Mouse (Mus musculus) spleen, postnatal 14 days (tissue): ENCODE measurements around the gene Yif1b.

Experiments
- DNase-seq, 2 experiments: peaks; one replicate each; pipeline ENCODE4 v3.0.0; 2021 to 2022; ENCODE audit warnings: low spot score in 2 of 2

Yif1b gene

DNA sequence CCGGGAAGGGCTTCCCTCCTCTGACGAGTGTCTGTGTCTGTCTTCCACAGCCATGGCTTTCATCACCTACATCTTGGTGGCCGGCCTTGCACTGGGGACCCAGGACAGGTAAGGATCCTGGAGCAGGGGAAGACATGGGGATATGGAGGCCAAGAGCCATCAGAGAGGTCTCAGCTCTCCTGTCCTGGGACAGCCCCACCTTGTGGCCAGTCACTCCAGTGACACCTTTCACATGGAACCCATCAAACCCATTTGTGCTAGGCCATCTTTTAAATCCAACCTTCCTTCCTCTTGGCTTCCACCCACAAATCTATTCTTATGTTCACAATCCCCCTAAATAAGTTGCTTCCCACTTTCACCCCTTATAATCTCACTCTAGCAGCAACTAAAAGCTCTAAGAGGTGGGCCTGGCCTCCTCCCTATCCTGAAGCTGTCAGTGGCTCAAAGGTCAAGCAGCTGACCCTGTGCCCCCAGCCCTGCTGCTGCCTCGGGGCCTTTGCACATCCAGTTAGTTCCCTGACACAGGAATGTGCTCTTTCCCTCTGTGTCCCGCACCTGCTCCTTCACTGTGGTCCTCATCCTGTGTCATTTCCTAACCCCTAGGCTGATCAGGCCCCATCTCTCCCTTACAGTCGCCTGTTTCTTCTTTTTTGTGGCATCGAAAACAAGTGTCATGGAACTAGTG is 6.7 kb downstream of the Yif1b start:
- peak in 1 of 2 experiments; percentile 35 for DNase-seq

DNA sequence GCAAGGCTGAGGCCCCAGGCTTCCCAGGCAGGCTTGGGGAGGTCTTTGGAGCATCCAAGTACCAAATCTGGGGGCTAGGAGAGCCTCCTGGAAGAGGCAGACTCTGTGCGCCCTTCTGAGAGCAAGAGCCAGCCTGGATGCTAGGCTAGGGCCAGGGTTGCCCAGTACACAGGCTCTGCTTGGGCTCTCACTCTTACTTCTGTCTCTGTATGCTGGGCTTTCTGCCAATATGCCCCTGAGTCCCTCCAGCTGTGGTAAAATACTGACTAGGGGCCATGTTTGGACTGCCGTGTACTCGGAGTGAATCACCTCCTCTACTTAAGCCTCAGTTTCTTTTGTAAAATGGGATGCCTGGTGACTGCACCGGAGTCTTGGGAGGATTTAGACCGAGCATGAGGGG is 7.9 kb downstream of the Yif1b start:
- DNase-seq, result no peak

DNA sequence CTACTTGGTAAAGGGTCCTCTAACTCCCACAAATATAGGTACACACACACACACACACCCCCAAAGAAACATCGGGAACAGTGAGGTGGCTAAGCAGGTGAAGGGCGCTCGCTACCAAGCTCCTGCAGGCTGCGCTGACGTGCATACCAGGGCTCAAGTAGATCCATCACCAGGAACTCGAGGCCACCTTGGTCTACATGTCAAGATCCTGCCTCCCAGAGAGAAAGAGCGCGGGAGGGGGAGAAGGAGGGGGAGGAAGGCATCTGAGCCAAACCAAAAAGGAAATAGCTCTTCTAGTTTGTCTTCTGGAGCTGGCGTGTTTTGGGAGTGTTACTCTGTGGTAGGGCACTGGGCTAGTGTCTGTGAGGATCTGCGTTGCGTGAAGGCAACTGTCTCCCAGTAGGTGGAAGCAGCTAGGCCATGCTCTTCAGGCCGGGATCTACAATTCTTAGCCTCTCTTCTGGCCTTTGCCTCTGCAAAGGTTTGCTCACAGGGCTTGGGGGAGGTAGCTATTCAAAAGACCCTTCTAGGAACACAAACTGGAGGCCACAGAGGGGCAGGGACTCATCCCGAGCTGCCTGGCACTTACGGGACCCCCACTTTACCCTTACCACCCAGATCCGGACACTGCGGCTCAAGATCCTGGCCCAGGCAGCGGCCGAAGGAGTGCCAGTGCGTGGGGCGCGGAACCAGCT is 8.6 kb downstream of the Yif1b start:
- no peak for DNase-seq

DNA sequence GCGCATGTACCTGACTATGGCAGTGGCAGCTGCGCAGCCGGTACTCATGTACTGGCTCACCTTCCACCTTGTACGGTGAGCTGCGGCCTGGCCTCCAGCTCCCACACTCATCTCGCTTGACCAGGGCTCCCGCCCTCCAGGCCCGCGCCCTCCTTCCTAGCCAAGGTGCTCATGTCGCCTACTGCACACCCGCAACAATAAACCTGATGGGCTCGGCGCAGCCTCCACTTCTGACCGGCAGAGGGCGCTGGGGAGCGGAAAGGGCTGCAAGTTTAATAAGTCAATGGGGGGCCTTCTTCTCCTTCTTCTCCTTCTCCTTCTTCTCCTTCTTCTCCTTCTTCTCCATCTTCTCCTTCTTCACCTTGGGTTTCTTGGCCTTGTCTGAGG is 9.2 kb downstream of the Yif1b start:
- peak; percentile 64 to 81 for DNase-seq

DNA sequence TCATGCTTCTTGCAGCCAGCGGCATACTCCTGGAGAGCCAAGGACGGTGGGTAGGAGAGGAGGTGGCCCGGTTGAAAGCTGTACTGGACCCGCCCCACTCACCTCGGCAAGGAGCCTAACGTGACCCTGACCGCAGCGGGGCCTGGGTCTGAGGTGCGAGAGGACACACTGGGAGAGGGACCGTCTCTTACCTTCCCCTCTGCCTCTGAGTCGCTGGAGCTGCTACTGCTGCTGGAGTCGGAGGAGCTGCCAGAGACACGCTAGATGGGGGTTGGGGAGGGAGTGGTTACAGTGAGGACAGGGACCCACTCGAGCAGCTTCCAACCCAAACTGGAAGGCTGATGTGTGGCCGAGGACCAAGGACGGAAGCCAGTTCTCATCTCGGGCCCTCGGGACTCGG is 9.6 kb downstream of the Yif1b start:
- no peak for DNase-seq

DNA sequence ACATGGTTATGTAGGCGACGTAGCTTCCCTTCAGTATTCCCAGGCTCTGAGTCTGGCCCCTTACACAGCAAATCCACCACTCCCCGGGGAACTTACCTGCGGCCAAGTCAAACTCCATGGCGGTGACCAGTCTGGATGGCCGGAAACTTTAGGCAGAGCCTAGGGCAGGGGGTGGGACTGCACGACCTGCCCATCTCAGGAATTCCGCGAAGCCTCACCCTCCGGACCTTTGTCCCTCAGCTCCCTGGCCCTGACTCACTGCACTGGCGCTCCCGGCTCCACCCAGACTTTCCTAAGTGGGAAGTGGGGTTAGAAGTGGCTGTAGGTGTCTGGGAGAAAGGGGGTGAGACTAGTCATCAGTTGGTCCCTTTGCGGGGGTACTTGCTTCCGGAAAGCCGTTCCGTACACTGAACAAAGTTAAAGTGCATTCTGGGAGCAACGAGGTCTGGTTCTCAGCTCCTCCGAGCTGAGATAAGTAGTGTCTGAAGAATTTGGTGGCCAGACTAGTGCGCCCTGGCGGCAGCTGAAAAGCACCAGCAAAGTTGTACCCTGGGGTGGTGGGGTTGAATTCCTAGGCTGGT is 10.2 kb downstream of the Yif1b start, which contains the start of gene 2200002D01Rik:
TSS of gene 2200002D01Rik (minus strand) at position 206 of the 581 bp plus-strand sequence.
- DNase-seq, result no peak

DNA sequence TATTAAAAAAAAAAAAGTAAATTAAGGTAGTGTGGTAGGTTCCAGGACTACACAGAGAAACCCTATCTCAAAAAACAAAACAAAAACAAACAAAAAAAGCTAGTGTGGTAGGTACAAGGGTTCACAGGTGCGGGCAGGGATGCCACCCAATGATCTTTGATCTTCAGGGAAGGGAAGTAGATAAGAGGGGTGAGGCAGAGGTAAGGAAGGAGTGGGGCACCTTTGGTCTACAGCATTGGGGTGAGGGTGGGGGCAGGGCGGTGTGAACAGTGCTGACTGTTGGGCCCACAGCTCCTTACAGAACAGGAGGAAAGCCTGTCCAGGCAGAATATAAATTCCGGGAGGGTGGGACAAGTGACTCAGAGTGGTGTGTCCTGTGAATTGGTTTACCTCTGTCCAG is 13.0 kb downstream of the Yif1b start:
- no peak for DNase-seq

DNA sequence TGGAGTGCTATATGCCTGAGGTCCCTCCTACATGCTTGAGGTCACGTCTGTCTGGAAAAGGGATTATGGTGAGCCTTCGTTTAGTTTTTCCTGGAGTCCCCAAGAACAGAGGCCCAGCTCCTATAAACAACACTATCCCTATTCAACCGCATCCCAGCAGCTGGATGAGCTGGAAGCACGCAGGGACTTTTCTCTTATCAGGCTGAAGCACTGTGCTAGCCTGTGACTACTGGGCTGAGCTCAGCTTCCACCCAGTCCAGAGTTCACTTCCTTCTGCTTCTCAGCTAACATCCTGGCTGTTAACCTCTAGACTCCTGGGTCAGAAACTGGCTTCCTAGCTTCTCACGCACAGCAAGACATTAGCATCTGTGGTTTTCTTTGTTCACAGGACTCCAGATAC is 15.7 kb downstream of the Yif1b start:
- DNase-seq, result no peak

DNA sequence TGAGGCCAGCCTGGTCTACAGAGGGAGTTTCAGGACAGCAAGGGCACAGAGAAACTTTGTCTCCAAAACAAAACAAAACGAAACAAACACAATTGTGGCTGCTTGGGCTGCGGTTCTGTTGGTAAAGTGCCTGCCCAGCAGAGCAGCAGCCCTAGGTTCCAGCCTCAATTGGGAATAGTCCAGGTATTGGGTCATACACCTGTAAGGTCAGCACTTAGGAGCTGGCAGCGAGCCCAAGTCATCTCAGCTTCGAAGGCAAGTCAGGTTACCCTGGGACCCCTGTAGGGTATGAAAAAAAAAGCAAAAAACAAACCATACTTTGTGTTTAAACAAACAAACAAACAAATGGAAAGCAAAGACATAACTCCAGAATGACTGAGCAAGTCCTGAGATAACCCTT is 17.7 kb downstream of the Yif1b start:
- no peak for DNase-seq

DNA sequence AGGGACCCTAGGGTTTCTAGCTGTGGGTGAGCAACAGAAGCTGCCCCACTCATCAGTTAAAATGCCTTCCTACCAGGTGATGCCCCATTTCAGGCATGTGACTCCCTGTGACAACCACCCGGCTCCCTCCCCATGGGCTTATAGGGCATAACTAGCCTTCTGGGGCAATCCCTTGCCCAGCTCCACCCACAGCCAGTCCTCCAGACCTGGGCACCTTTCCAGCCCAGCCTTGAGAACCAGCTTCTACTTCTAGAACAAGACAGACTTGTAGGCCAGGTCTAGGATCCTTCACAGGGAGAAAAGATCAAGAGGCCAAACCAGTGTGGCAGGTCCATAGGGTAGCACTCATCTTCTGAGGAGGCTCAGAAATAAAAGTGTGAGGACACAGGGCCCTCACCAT is 19.2 kb downstream of the Yif1b start:
- no peak for DNase-seq

DNA sequence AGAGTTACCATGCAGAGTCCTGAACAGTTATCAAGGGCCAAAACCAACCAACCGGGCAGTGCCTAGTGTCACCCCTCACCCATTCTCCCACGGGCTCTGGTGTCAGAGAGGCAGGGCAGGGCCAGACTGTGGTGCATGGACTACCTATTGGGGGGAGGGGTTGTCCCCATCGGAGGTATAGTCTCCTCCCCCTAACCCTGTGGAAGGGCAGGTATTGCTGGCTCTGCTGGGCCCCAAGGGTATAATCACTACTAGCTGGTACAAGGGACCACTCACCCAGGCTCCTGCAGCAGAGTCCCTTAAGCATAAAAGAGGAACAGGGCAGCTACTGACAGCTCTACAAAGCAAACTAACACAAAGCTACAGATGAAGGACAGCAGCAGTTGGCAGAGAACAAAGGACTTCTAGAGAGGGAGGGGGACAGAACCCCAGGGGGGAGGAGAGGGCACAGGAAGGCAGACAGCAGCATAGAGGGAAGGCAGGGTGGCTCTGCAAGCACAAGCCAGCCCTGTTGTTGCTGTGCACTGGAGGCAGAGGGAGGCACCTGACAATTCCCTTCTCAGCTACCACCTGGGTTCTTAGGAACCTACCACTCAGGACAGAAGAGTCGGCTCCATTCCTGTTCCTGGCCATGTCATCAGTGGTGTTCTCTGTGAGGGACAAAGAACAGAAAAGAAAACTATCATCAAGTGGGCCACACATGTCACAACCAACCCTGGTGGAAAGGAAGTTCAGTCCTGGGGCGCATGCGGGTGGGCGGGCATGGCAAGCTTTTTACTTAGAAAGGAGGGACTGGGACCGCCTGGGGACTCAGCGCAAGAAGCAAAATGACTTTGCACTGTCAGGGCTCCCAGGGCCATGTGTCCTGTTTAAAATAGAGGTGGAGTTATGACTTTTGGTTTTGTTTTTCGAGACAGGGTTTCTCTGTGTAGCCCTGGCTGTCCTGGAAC is 21.9 kb downstream of the Yif1b start:
- DNase-seq, result no peak

DNA sequence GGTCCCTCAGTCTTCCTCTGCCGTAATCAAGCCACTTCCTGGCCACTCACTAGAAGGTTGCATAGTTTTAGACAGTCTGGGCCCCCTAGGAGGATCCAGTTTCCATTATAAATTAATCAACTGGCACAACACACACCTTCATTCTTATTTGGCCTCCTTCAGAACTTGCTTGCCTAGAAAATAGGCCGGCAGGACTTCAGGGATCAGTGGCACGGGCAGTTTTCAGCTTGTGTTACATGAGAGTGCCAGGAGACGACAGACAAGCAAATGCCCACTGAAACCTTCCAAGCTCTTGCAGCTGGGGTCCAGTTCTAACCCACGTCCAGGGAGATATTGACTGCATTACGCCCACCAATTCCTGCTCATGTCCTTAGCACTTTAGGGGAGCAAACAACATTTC is 24.0 kb downstream of the Yif1b start:
- no peak for DNase-seq

DNA sequence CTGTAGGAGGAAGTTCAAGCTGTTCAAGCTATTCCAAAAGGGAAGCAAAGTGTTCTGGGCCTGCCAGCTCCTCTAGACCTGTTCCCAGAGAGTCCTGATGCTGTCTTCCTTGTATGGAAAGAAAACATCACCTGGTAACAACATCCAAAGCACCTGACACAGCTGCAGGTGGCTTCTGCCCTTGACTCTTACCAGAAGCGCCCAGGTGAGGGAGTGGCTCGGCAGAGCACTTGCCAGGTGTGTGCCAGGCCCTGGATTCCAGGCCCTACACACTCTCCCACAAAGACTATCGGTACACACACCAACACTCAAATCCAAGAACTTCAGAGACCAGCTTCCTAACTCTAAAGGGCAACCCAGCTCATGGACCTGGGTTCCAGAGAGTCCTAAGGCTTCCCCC is 25.7 kb downstream of the Yif1b start:
- no peak for DNase-seq

DNA sequence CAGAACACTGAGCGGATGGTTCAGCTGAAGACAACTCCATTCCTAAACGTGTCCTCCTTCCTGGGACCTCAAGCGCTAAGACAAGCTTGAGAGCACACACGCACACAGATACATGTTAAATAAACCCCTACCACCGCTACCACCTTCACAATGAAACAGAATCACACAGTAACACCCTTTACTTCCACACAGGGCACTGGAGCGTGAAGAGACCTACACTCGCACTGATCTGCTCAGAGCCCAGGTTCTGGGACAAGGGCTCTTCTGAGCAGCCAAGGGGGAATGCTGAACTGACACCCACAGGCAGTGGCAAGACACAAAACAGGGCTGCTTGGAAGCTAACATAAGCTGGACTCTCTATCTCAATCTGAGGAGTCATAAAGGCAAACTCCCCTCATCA is 27.5 kb downstream of the Yif1b start:
- DNase-seq, result no peak

DNA sequence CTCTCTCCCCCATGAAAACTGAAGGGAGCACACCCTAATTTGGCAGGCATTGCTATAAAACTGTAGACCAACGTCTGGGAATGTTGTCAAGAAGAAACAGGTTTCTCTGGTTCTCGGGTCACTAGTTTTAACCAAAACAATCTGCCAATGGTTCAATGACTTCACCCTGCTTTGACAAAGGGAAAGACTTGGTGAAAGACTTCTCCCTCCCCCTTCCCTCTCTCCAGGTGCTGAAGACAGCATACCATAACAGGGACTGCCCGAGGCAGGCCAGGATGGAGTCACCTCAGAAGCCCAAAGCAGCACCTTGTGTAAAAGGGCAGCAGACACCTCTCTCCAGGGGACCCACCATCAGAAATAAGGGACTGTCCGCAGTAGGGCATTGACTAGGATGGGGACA is 28.8 kb downstream of the Yif1b start:
- no peak for DNase-seq

DNA sequence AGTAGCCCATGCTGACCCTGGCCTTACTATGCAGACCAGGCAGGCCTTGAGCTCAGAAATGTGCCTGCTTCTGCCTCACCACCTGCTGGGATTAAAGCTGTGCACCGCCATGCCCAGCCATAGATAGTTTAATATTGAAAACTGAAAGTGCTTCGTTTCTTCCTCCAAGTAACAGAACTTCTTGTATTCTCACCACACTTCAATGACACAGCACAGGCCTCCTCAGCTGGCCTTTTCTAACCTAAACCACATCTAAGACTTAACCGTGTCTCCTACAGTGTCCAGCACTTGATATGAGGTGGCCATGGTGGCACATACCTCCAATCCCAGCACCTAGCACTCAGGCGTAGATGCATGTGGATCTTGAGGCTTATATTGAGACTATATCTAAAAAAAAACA is 32.3 kb downstream of the Yif1b start:
- DNase-seq, result no peak

DNA sequence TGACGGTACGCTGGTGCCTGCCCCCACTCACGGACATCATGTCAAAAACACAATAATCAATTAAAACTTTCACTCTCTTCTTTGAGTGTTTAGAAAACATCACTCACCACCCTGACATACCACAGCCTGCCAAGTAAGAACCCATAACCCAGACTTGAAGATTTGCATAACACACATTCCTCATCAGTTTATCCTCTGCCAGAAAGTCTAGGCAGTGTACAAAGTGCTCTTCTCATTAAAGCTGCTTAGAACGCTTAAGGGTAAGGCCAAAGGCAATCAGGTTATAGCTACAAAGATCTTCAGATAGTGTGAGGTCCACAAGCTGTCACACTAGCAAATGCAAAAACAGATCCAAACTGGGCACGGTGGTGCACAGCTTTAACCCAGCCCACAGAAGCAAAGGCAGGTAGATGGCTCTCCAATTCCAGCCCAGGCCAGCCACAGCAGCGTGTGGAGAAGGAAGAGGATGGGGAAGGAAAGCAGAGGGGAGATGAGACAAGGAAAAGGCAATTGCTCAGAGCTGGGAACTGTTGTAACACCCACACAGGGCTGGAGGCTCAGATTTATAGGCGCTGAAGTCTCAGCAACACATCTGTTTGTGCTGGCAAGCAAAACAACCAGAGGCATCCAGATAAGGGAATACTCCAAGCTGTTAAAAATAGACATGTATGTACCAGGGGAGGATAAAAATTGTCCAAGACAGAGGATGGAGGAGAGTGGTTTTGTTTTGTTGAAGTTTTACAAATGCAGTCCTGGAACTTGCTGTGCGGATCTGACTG is 33.7 kb downstream of the Yif1b start:
- no peak for DNase-seq

DNA sequence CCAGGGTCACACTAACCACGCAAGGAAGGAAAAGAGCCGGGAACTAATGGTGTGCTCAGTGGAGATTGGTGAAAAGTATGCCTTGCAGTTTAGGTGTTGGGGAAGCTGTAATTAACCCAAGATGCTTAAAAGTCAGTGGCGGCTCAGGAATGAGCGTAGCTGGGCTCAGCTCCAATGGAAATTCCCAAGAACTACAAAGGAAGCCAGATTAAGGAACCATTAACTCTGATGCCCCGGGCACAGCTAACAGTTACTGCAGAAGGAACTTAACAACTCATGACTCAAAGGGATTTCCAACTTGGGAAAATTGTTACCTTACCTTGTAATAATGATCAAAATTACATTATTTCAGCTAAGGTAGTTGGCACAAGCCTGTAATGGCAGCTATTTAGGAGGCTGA is 38.6 kb downstream of the Yif1b start:
- no peak for DNase-seq

DNA sequence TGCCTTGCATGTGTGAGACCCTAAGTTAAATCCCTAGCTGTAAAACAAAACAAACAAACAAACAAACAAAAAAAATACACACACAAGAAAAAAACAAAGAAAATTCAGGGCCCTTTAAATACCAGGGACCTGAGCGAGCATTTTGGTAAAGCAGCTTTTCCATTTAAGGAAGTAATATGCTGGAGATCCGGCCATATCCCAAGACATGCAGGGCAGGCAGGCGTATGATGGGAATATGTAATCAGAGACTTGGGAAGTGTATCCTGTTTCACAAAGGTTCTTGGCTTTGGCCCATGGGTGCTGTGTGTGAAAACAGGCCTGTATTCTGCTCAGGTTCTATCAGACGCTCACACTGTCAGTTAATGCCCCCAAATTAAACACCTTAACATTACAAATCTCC is 39.4 kb downstream of the Yif1b start:
- no peak for DNase-seq

DNA sequence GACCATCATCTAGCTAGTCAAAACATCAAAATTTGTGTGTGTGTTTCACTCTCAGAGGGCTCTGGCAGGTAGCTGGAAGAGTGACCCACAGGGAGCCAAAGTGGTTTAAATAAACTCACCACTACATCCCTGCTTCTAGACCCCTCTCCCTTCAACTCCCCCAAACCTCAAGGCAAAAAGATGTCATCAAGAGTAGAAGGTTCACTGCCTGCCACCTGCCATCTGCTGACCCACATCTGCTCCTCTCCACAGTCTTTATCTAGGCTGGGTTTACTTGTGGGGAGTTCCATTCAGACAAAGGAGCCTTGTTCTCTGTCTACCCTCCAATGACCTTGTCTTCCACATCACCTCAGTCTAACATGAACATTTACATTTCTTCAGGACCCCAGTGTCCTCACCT is 41.1 kb downstream of the Yif1b start:
- no peak for DNase-seq

DNA sequence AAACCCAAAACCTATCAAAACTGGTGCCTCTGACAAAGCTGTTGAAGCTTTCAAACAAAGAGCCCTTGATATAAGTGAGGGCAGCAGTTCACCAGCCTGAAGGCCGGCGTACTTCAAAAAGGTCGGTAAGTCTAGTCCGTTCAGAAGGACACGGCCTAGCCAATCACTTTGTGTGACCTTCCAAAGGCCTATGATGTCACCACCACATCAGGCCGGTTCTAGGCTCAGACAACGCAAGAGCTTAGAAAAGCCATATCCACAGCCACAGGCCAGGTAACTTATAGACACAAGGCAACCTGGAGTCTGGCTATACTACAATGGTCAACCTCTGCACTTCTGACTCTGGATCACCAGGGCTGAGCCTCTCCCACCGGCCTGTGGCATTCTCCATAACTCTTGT is 41.8 kb downstream of the Yif1b start:
- no peak for DNase-seq
